Mouse (Mus musculus) spleen, adult 2 months (tissue): ENCODE results near the gene Rxrb. TPM values are rescaled to one million over a fixed set of nuclear protein-coding genes. Genes with fewer than 3 reads are reported as not detected.

ENCODE experiments used
- DNase-seq, 2 experiments: peaks; one replicate each; pipeline versions ENCODE4 v3.0.0 to v3.0.0-alpha.2; 2012 to 2021; ENCODE audit warnings: low spot score in 2 of 2, low read depth in 1 of 2
- H3K27ac ChIP-seq: fragments of 200-500 bp; 2 replicates; pipeline ENCODE4 v1.5.1; 2012; ENCODE audit warnings: low read length, inconsistent platforms; ENCODE audit not compliant: insufficient read depth
- H3K27me3 ChIP-seq: fragments of 200-500 bp; 2 replicates; pipeline ENCODE4 v1.6.1; 2012; ENCODE audit warnings: mild to moderate bottlenecking, moderate library complexity, low read length, inconsistent platforms; ENCODE audit not compliant: control insufficient read depth, insufficient read depth
- H3K36me3 ChIP-seq: fragments of 200-500 bp; 2 replicates; pipeline ENCODE4 v1.6.1; 2012; ENCODE audit warnings: mild to moderate bottlenecking, low read length, inconsistent platforms; ENCODE audit not compliant: control insufficient read depth, insufficient read depth
- H3K4me1 ChIP-seq: fragments of 200-500 bp; 2 replicates; pipeline ENCODE4 v1.6.1; 2011; ENCODE audit warnings: inconsistent platforms; ENCODE audit not compliant: control insufficient read depth, insufficient read depth, insufficient read length
- H3K4me3 ChIP-seq: fragments of 200-500 bp; 2 replicates; pipeline ENCODE4 v1.5.1; 2011; ENCODE audit warnings: mild to moderate bottlenecking, inconsistent platforms; ENCODE audit not compliant: insufficient read depth, insufficient read length; ENCODE audit errors: extremely low read depth
- CTCF ChIP-seq: fragments of 200-500 bp; IDR thresholded peaks from 2 replicates; pipeline ENCODE4 v1.5.1; 2011; ENCODE audit warnings: mild to moderate bottlenecking, inconsistent platforms; ENCODE audit not compliant: insufficient read depth, insufficient read length, insufficient replicate concordance; ENCODE audit errors: extremely low read depth
- POLR2A ChIP-seq: fragments of 200-500 bp; IDR thresholded peaks from 2 replicates; pipeline ENCODE4 v1.6.1; 2011; ENCODE audit warnings: low read depth, low read length, inconsistent platforms
- WGBS: fragments of 180-500 bp; shearing (Covaris S2); methylation state at CpG from one replicate; pipeline ENCODE4 v1.1.7; 2018; 5-methylcytosine and 5-hydroxymethylcytosine counted together
- polyA plus RNA-seq: library from polyadenylated mRNA; depleted of rRNA; stranded (reverse); fragments of >200 nt; gene quantifications from 2 replicates; pipeline ENCODE4 v1.2.3, GENCODE M21; 2012

The Rxrb gene
- polyA plus RNA-seq, 1 experiment = 76.9 TPM

DNA sequence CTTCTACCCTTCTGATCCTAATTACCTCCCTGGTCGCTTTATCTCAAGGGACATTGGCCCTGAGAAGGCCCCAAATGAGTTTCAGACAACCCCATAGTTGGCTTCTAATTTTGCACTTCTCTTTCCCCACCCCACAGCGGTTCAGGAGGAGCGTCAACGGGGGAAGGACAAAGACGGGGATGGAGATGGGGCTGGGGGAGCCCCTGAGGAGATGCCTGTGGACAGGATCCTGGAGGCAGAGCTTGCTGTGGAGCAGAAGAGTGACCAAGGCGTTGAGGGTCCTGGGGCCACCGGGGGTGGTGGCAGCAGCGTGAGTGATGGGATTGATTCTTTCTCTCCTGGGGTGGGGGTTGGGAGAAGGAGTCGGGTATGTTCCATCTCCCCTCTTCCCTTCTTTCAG is 3.9 kb downstream of the Rxrb start:
- WGBS = 95% methylated on average over 9 of the region's 9 CpGs
- no peak for TF ChIP-seq POLR2A
- TF ChIP-seq CTCF = no peak
- no peak for DNase-seq
- H3K36me3 ChIP-seq = peaks cover 31% of the 10 kb centered on the region
- no peak overlapping the region for H3K4me3 ChIP-seq
- H3K27ac ChIP-seq = no peak overlapping the region
- peaks cover 9% of the 10 kb centered on the region; the same call in 1 of the 2 replicates for H3K4me1 ChIP-seq
- peaks cover 6% of the 10 kb centered on the region; the same call in 1 of the 2 replicates for H3K27me3 ChIP-seq

DNA sequence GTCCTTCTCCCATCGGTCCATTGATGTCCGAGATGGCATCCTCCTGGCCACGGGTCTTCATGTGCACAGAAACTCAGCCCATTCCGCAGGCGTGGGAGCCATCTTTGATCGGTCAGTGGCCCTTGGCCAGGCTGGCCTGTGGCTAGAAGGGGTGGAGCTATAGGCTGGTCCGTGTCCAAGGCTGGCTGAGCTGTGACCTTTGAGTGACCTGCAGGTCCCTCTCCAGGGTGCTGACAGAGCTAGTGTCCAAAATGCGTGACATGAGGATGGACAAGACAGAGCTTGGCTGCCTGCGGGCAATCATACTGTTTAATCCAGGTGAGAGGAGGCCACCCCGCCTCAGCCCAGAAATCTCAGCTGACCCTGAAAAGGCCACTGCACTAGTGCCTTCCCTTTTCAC is 5.0 kb downstream of the Rxrb start:
- TF ChIP-seq CTCF (no peak), POLR2A (no peak)
- Histone ChIP-seq H3K36me3 (peaks cover 31% of the 10 kb centered on the region), H3K4me3 (no peak overlapping the region), H3K27ac (no peak overlapping the region), H3K27me3 (peaks cover 6% of the 10 kb centered on the region; the same call in 1 of the 2 replicates), H3K4me1 (peaks cover 3% of the 10 kb centered on the region; the same call in 1 of the 2 replicates)
- 94% methylated on average over 10 of the region's 10 CpGs for WGBS
- no peak for DNase-seq

DNA sequence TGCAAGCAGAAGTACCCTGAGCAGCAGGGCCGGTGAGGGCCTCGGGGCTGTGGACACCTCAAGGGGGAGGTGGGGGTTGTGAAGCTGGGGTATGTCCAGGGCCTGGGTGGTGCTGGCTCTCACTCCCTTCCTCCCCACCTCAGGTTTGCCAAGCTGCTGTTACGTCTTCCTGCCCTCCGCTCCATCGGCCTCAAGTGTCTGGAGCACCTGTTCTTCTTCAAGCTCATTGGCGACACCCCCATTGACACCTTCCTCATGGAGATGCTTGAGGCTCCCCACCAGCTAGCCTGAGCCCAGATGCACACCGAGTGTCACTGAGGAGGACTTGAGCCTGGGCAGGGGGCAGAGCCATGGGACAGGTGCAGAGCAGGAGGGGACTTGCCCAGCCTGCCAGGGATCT is 5.6 kb downstream of the Rxrb start:
- DNase-seq = no peak
- 95% methylated on average over 7 of the region's 7 CpGs for WGBS
- no peak overlapping the region for H3K27ac ChIP-seq
- H3K27me3 ChIP-seq = peaks cover 6% of the 10 kb centered on the region; the same call in 1 of the 2 replicates
- H3K36me3 ChIP-seq = peaks cover 31% of the 10 kb centered on the region
- no peak overlapping the region for H3K4me3 ChIP-seq
- peaks cover 3% of the 10 kb centered on the region; the same call in 1 of the 2 replicates for H3K4me1 ChIP-seq
- TF ChIP-seq CTCF (no peak), POLR2A (no peak)

DNA sequence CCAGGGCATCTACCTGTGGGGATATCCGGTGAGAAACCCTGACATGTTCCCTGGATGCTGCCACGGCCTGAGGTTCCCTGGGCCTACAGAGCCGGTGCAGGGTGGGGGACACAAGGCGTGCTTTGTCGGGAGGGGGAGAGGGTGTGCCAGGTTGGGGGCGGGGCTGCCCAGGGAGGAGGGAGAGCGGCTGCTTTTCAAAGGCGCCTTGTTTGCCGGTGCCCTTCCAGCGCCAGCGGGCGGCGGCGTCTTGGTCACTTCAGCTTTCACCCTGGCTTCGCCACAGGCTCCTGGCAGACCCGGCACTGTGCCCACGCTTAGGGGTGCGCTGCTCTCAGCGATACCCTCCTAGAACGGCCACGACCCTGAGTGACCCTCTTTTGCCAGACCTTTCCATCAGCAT is 6.8 kb downstream of the Rxrb start:
- TF ChIP-seq POLR2A = no peak
- TF ChIP-seq CTCF = no peak
- DNase-seq = no peak
- H3K4me3 ChIP-seq = no peak overlapping the region
- no peak overlapping the region for H3K27ac ChIP-seq
- peaks cover 6% of the 10 kb centered on the region; the same call in 1 of the 2 replicates for H3K27me3 ChIP-seq
- peaks cover 31% of the 10 kb centered on the region for H3K36me3 ChIP-seq
- no peaks in the 10 kb centered on the region; the same call in 1 of the 2 replicates for H3K4me1 ChIP-seq
- 54% methylated on average over 19 of the region's 21 CpGs for WGBS

DNA sequence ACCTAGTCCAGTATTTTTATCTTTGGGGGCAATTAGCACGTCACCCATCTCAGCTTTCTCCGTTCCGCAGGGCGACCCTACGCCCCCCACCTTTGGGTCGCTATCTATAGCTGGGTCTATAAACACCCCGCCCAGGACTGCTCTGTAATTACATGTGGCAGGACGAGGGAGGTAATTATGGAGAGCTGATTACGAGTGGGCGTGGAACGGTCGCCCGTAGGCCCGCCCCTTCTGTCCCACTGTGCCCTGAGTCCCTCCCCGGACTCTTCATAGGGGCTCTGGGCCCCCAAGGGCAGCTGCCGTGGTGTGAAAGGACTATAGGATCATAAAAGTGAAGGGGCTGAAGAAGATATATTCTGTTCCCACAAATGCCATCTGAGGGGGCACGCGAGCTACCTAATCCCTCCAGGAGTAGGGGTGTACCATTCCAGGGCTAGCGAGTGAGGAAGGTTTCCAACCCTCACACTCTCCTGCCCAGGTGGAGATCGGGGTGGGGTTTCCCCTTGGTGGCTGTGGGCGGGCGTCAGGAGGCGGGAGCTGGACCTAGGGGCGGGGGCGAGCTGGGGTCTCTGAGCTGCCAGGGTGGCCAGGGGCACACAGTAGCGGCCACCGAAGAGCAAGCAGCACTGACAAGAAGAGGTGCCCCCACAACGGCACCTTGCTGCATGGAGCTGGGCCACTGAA is 7.4 kb downstream of the Rxrb start, which contains the start of gene Col11a2:
Col11a2 (plus strand) TSS at position 560 of the 684 bp plus-strand sequence.
- 21% methylated on average over 28 of the region's 28 CpGs for WGBS
- Histone ChIP-seq H3K4me1 (no peaks in the 10 kb centered on the region), H3K27me3 (peaks cover 6% of the 10 kb centered on the region; the same call in 1 of the 2 replicates), H3K27ac (no peak within 1 kb of the TSS), H3K36me3 (peaks cover 29% of the 10 kb centered on the region), H3K4me3 (no peak within 1 kb of the TSS)
- no peak for TF ChIP-seq POLR2A
- TF ChIP-seq CTCF = no peak
- DNase-seq = no peak

DNA sequence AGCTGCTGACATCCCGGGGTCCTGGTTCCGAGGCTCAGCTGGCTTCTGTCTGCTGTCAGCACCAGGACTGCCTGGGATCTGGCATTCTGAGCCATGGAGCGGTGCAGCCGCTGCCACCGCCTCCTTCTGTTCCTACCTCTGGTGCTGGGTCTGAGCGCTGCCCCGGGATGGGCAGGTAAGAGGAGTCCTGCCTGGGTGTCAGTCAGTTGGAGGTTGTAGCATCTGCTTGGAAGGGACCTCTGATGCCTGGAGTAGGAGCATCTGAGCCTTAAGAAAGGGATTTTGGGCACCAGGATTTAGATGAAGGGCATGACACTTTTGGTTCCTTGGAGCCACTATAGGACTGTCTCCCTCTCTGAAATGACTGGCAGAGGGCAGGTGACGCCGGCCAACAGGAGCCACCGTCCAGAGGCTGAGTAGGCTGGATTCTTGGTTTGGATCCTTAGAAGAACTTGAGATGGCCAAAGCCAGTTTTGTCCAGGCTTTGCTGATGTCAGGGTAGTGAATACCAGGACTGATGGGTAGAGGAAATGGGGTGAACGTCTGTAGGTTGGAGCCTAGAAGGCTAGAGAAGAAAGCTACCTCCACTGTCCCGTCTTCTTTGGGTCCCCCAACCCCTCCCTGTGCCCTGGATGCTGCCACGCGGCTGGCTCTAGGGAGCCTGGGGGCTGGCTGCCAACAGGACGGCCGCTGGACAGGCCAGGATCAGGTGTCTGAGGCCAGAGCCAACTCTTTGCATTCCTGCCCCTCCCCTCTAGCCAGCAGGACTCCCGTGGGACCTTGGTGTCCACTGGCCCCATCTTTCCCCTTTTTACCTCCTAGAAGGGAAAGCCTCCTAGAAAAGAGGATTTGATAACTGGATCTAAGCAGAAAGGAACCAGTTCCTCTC is 8.2 kb downstream of the Rxrb start:
- peaks cover 25% of the 10 kb centered on the region for H3K36me3 ChIP-seq
- peaks cover 6% of the 10 kb centered on the region; the same call in 1 of the 2 replicates for H3K27me3 ChIP-seq
- DNase-seq = no peak
- 37% methylated on average over 17 of the region's 17 CpGs for WGBS
- no peaks in the 10 kb centered on the region for H3K4me1 ChIP-seq
- no peak for TF ChIP-seq CTCF
- no peak for TF ChIP-seq POLR2A
- H3K4me3 ChIP-seq = no peak overlapping the region
- H3K27ac ChIP-seq = no peak overlapping the region
